Mouse (Mus musculus) liver, adult 10 weeks (tissue): ENCODE data around the gene Olfr362. TPM values are rescaled to one million over a fixed set of nuclear protein-coding genes. Genes with fewer than 3 reads are reported as not detected.

Source experiments
- polyA plus RNA-seq: library from polyadenylated mRNA; stranded (reverse); fragments of 350-450 nt; fragmentation: Illumina TruSeq; extraction: RNeasy Lipid Tissue Mini Kit (QIAGEN cat#74804); gene quantifications from one replicate; pipeline ENCODE4 v1.2.3, GENCODE M21; 2014; ENCODE audit warnings: low read depth, low replicate concordance

The Olfr362 gene
- polyA plus RNA-seq = not detected

GRCm38 (mm10) chr2:37117810-37118209 lies at the start of gene Olfr362:
Gene Olfr362, minus strand, starts transcription at chr2:37117910.

DNA sequence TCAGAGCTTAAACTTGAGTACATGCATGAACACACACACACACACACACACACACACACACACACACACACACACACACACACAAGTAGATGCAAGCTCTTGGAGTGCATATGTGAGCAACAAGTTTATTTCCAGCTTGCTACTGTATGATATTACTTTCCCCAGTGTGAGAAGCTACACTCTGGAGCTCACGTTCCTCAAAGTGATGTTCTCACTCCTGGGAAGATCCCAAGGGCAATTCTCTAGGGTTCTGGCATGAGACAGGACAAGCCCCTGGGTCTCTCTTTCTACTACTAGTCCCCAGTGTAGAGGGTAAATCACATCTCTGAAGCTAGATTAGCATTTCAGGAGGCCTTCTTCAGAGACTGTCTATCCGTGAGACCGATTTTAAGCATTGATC lies 21.3 kb upstream of the Olfr362 start, which contains the start of gene Olfr364-ps1:
Gene Olfr364-ps1 (plus strand): TSS at position 301 of the 400 bp plus-strand sequence.

DNA sequence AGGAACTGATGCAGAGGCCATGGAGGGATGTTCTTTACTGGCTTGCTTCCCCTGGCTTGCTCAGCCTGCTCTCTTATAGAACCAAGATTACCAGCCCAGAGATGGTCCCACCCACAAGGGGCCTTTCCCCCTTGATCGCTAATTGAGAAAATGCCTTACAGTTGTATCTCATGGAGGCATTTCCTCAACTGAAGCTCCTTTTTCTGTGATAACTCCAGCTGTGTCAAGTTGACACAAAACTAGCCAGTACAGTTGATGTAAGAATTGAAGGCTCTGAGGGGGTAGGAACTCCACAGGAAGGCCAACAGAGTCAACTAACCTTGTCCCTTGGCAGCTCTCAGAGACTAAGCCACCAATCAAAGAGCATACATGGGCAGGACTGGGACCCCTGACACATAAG lies 28.5 kb downstream of the Olfr362 start, which contains the start of gene Olfr361:
Gene Olfr361 (minus strand): TSS at position 101 of the 400 bp plus-strand sequence.

GRCm38 (mm10) chr2:37065446-37065845 lies 52.3 kb downstream of the Olfr362 start, which contains the start of gene Olfr360:
Gene Olfr360, plus strand, starts transcription at chr2:37065746.

Other genes with a start within 250 kb of the Olfr362 start
- gene Olfr352, start 249.4 kb downstream of the Olfr362 start, polyA plus RNA-seq = not detected
- not detected for gene Olfr353, start 225.0 kb downstream of the Olfr362 start, polyA plus RNA-seq
- gene Olfr354, start 212.2 kb downstream of the Olfr362 start, polyA plus RNA-seq = not detected
- gene Olfr355, start 189.0 kb downstream of the Olfr362 start, polyA plus RNA-seq = not detected
- not detected for gene Olfr356, start 180.8 kb downstream of the Olfr362 start, polyA plus RNA-seq
- gene Olfr357, start 124.1 kb downstream of the Olfr362 start, polyA plus RNA-seq = not detected
- not detected for gene Olfr358, start 108.6 kb downstream of the Olfr362 start, polyA plus RNA-seq
- not detected for gene Olfr360, start 52.2 kb downstream of the Olfr362 start, polyA plus RNA-seq
- not detected for gene Olfr361, start 28.6 kb downstream of the Olfr362 start, polyA plus RNA-seq
- gene Olfr364-ps1, start 21.4 kb upstream of the Olfr362 start, polyA plus RNA-seq = not detected
- not detected for gene Olfr365, start 70.3 kb upstream of the Olfr362 start, polyA plus RNA-seq
- not detected for gene Olfr366, start 93.7 kb upstream of the Olfr362 start, polyA plus RNA-seq
- gene Olfr368, start 208.6 kb upstream of the Olfr362 start, polyA plus RNA-seq = not detected
- 36.5 TPM for gene Pdcl, start 241.4 kb upstream of the Olfr362 start, polyA plus RNA-seq